Mouse (Mus musculus): ENCODE results near the gene Arhgap27. TPM values are rescaled to one million over a fixed set of nuclear protein-coding genes. Genes with fewer than 3 reads are reported as not detected.

The Arhgap27 gene
- total RNA-seq, 2 experiments from 2014 or later = 11.9 to 15.1 TPM

DNA sequence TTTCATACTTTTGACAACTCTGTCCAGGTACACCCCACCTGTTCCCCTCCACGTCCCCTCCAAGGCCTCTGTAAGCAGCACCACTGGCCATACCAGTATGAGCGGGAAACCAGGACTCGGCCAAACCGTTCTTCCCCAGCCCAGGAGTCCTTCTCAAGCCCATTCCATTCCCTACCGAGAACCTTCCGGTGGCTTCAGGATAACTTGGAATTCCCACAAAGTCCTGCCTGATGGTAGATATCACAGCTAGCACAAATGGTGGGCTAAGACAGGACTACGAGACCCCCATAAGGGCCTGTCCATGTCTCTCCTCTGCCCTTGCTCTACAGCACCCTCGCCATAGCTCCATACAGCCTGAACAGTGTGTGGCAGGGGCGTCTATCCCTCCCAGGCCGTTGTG is 5.8 kb downstream of the Arhgap27 start:
- no peak for DNase-seq (ENCODE audit: low spot score in 2 of 2)

DNA sequence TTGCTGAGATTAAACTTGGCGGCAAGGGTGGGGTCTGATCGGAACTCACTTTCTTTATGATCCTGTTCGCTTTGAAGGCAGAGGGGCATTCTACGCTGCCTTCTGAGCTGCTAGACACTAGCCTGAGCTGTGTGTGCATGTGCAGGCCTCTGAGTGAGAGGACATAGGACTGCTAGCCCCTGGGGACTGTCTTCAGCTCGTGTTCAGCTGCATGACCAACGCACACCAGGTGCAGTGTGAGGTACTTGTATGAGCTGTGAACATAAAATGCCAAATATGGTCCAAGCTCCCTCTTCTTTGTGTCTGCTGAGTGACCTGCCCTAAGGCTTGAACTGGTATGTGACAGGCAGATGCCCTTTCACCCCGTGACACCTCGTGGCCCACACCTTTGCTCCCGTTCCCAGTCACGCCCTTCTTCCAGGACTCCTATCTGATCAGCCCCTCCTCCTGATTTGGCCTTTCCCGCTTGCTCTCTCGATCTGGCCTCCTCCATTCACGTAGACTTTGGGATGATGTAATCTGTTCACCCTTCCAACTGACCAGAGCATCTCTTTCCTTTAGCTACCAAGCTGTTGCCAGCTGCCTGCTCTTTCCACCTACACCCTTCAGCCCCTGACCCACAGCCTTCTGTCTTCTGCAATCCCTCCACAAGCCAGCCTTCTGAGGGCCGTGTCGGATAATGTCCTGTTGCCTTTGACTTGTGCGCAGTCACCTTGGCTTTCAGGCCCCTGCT is 6.4 kb downstream of the Arhgap27 start:
- DNase-seq (ENCODE audit: low spot score in 2 of 2) = no peak

DNA sequence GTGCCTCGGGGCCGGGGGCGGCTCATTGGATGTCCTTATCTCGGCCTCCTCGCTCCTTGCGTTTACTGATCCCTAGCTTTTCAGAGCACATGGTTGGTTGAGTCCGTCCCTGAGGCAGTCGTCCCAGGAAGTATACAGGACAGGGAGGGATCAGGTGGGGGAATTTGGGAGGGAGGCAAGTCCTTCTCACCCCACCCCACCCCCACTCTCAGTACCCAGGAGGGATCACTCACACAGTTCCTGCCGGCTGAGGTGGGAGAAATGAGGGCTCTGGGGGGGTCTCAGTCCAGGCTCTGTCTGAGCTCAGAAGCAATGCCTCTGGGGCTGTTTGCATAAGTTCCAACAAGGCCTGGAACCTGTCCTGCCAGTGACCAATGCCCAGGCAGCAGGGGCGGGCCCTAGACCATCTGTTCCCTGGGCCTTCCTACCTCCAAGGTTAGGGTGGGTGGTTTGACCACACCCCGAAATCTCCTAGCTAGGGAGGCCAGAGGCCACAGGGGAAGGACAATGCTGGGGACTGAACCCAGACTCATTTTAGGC is 7.4 kb downstream of the Arhgap27 start:
- no peak for DNase-seq (ENCODE audit: low spot score in 2 of 2)

DNA sequence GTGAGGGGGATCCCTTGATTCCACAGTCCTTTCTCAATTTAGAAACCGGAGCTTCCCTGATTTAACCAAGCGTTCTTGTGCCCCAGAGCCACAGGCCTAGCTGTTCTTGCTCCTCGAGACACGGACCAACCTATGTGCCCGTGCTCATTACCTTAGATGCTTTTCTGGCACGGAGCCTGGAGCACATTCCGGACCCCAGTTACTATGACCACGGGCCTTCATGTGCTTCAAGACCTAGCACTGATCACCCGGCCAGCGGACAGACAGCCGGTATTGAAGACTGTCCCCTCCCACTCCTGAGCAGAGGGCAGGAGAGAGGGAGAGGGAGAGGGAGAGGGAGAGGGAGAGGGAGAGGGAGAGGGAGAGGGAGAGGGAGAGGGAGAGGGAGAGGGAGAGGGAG is 8.2 kb downstream of the Arhgap27 start:
- no peak for DNase-seq (ENCODE audit: low spot score in 2 of 2)

DNA sequence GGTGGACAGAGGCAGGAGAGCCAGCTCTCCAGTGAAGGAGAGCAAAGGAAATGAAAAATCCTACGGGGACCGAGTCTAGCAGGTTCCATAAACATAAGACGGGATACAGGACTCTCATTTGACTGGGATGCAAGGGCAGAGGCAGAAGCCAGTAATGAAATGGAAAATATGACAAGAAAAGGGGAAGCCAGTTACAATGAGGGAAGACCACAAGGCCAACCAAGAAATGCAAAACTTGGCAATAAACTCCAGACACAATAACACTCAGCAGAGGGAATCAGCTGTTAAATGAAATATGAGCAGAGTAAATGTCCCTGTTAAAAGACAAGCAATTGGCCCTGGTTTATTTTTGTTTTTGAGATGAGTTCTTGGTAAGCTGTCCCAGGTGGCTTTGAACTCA is 9.5 kb downstream of the Arhgap27 start:
- no peak for DNase-seq (ENCODE audit: low spot score in 2 of 2)

DNA sequence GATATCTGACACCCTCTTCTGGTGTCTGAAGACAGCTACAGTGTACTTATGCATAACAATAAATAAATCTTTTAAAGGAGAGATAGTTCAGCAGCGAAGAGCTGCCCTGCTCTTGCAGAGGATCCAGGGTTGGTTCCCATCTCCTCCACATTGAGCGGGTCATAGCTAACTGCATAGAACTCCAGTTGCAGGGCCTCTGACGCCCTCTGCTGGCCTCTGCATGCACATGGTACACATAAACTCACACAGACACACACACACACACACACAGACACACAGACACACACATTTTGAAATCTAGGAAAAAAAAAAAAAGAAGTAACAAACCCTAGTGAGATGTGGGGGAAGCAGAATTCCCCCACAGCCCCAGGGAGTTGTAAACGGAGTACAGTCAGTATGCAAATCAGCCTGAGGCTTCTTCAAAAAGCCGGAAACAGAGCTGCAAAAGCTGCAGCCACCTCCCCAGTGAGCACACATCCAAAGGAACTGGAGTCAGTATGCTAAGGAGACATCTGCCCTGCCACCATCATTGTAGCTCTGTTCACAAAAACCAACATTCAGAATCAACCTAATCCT is 11.2 kb downstream of the Arhgap27 start:
- DNase-seq (ENCODE audit: low spot score in 2 of 2) = no peak

DNA sequence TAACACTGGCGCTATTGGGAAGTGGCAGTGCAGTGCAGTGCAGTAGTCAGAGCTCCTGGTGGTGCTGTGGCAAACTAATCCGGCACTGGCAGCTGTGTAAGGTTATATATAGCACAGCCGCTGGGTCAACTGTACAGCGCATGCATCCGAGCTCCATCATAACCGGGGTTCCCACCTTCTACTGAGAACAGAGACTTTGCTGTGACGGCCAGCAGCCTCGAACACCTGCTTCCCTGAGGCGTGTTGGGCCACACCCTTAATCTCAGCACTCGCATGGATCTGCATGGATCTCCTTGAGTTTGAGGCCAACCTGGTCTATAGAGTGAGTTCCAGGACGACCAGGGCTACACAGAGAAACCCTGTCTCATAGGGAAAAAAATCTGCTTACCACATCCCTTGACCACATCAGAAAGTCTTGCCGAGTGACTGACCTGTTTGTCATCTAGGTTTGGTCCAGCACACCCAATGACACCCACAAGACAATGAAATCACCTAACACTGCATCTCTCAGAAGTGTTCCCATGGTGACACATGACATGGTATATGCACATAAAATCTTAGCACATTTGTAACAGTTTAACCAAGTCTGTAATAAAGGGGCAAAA is 12.7 kb downstream of the Arhgap27 start:
- DNase-seq (ENCODE audit: low spot score in 2 of 2) = no peak

DNA sequence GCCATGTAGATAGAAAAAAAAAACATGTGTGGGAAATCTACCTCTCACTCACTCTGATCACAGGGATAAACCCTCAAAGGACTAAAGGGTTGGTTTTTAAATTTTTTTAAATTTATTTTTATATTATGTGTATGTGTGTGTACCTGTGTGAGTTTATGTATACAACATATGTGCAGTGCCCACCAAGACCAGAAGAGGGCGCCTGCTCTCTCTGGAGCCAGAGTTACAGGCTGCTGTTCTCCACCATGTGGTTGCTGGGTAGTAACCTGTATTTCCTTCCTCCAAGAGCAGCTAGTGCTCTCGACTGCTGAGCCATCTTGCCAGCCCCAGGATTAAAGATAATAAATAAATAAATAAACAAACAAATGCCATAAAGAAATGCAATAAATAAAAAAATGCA is 13.8 kb downstream of the Arhgap27 start:
- DNase-seq (ENCODE audit: low spot score in 2 of 2) = no peak

DNA sequence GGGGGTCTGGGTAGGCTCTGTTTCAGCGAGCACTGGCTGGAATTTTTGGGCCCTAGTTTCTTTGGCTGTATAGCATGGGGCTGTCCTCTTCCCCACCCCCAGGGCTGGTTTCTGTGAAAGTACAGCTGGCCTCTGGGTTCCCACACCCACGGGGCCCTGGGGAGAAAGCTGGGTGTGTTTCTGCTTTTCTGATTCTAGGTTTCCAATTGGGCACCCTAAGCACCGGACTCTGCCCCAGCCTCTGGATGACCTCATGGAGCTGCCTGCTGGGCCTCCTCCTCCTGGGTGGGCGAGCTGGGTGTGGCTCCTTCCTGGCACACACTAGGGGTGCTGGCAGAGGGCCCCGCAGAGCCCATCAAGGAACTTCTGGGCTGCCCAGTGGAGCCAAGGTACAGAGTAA is 16.8 kb downstream of the Arhgap27 start:
- DNase-seq (ENCODE audit: low spot score in 2 of 2) = no peak

DNA sequence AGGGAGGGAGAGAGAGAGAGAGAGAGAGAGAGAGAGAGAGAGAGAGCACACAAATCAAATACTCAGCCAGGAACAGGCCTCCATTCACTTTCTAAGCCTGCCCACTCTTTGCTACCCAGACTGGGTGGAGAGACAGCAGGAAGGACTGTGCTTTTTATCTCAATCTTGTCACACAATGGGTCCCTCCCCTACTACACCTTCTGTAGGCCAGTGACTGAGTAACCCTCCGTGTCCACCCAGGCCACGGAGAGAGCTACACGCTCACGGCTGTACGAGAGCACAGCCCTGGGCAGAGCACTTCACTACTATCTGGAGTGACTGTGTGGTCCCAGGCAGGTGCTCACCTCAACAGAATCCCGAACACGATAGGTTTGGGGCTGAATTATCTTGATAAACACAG is 17.3 kb downstream of the Arhgap27 start:
- no peak for DNase-seq (ENCODE audit: low spot score in 2 of 2)

DNA sequence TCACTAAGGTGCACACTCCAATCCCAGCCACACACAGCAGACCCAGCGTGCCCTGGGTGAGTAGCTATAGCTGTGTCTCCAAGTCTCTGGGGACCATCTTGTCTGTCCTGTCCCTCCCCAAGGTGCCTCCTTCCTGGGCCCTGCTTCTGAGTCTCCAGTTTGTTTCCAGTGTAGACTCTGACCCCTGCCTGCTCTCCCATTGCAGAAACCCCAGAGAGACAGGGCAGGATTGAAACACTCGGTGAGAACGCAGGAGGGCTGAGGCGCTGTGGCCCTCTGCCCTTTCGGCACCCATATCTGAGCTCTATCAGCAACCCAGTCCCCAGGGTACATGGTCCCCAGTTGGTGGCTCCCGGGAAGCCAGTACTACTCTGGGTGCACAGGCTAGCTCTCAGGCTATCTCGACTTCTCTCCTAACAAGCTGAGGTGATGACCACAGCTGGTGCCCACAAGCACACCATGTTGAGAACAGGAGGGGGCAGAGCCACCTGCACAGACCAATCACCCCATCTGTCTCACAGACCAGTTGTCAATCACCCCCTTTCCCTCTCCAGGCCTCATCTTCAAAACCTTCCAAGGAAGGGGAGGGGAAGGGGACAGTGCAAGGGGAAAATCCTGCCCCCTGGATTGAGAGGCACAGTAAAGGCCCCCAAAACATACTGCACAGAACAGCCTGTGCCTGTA is 17.9 kb downstream of the Arhgap27 start:
- DNase-seq (ENCODE audit: low spot score in 2 of 2) = no peak

DNA sequence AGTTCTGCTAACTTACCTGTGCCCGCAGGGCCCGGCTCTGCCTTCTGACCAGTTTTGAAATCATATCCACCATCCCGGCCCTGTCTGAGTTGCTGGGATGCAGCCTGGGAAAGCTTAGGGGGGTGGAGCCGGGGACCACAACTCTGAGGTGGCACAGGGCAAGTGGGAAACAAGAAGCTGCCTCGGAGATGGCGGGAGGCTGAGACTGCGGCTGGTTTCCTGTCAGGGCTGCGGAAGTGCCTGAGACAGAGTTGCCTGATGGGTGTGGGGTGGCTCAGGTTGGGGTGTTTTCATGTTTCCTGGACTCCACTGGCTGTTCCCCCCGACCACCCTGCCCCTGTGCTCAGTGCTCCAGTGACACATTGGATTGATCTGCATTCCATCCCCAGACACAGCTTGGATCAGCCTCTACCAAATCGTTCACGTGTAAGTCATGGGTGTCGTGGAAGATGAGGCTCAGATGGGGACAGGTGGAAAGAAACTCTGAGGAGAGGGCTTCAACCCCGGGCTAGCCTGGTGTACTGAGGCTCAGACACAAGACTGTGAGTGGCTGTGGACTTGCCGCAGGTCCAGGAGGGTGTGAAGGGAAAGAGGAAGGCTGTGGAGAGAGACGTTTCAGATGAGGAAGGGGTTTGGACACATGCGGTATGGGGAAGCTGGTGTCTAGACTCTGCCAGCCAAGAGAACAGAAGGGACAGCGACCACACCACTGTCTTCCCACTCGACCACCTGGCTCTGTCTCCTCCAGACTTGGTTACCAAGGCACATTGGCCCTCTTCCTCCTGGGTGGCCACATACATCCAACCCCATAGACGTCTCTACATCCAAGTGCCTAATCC is 18.8 kb downstream of the Arhgap27 start:
- no peak for DNase-seq (ENCODE audit: low spot score in 2 of 2)

DNA sequence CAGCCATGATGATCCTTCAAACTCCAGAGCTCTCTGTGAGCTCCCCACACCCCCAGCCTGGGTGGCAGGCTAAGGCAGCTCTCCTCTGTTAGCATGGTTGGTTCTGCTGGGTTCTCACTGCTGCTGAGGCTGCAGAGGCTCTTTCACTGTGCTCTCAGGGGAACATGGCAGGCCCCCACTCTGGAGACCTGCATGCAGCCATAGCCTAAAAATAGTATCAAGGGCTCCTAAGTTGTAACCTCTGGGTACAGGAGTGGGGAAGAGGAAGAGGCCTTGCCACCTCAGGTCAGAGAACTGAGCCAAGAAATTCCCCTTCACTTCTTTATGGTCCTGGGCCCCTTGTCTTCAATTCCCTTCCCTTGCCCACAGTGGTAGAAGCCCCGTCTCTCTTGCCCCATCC is 19.6 kb downstream of the Arhgap27 start:
- no peak for DNase-seq (ENCODE audit: low spot score in 2 of 2)

DNA sequence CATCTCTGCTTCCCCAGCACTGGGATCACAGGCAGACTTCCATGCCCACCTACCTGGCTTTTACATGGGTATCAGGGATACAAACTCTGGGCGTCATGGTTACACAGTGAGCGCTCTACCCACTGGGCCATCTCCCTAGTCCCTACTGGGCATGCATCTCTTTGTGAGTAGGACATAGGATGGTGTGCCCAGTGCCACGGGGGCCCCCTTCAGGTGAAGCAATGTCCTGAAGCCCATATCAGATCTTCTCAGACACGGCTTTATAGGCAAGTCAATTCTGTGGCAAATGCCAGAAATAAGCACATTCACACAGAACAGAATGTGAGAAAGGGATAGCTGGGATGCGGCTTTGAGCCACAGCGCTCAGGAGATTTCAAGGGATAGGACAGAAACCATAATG is 20.4 kb downstream of the Arhgap27 start:
- no peak for DNase-seq (ENCODE audit: low spot score in 2 of 2)

DNA sequence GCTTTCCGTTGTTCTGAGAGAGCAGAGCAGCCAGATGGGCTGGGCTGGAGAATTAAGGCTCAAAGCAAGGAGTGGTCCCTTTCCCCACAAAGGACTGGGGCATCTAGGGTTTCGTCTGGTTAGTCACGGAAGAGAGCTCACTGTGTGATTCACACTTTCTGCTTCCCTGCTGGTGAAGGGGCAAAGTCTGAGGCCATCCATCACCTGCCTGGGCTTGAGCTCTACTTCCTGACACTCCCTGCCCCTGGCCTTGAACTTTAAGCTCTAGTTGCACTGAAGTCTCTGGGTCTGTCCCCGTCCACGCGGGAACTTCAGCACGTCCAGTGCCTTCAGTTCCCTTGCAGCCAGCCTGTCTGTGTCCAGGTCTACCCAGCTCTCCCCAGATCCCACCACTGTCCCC is 22.8 kb downstream of the Arhgap27 start:
- DNase-seq (ENCODE audit: low spot score in 2 of 2) = no peak

DNA sequence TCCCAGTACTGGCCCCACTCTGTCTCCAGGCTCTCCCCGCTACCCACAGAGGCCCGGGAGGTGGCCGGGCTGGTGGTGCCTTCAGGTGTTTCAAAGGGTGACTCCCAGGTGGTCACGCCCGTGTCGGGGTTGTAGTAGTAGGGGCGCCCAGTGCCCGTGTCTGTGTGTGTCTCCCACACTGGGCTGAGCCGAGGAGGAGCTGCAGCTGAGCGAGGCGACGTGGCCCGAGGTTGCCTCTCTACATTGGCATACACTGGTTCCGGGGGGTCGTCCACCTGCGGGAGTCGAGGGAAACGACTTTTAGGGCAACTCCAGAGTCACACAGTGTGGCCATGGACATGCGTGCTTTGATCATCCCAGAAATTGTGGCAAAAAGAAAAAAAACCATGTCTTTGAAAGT is 23.4 kb downstream of the Arhgap27 start:
- no peak for DNase-seq (ENCODE audit: low spot score in 2 of 2)

DNA sequence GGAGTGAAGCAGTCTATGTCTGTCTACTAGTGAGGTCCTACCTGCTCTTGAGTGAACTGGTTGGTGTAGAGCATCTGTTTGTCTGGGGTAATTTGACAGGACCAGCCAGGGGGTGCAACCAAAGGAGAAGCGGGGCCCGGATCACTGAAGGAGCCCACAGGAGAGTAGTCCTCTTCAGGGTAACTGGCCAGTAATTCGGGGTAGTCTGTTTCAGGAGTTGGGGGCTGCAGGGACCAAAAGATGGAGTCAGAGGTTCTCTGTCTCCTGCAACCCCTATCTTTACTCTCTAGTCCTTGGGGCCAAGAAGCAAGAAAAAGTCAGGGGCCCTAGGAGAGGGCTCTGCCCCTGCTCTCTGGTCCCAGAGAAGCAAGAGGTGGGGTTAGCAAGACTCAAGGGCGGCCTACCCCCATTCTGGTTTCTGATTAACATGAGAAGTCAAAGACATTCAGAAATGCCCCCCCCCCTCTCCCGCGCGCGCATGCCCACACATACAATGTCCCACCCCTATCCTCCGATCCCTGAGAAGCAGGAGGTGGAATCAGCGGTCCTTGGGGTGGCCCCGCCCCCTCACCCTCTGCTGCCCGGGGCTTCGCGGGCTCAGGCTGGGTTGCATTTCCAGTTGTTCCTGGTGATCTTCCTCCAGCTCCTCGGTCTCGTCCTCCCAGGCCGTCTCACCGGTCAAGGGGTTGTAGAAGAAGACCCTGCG is 23.9 kb downstream of the Arhgap27 start:
- no peak for DNase-seq (ENCODE audit: low spot score in 2 of 2)

DNA sequence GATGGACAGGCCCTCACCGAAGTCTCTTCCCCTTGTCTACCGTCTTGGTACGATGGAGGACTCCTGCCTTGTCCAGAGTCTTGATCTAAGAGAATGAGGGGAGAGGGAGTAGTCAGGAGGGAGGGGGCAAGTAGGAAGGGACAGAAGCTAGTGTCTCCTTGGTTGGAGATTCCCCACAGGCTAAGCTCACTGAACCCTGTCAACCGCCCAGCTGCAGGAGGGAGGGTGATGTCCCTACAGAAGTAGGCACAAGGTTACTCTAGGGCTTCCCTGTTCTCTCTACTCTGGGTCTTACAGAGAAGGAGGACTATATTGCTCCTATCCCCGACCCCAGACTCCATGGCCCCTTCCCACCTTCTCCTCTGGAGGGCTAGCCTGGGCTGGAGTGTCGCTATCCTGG is 24.8 kb downstream of the Arhgap27 start:
- DNase-seq (ENCODE audit: low spot score in 2 of 2) = no peak

DNA sequence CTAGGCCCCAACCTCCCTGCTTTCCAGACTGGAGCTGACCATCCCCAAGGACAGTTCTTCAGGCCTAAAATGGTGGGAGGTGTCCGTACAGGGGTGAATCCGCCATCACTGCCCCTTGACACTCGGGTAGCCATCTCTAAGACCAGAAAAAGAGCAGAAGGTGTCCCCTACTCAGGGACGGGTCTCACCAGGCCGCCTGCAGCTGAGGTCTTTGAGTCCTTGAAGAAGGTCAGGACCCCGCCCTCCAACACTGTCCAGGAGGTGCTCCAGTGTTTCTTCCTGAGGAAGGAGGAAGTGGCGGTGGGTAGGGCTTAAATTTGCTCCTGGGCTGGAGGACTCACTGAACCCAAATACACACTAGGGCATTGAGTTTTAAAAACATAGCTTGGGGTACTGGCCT is 25.4 kb downstream of the Arhgap27 start:
- no peak for DNase-seq (ENCODE audit: low spot score in 2 of 2)

DNA sequence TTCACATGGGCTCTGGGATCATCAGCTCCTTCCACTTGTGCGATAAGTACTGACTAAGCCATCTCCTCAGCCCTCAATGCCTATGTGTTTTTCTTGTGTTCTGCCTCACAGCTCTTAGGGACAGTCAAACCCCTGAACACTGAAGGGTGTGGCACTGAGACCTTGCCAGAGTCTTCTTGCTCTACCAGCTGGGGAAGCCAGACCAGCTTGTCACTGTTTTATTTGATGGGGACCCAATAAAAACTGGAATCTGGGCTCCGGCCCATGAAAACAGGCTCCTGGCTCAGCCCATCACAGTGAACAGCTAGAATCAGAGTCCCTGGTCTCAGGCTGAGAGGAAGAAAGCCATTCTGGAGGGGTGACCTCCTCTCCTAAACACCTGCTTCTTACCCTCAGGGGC is 26.3 kb downstream of the Arhgap27 start:
- no peak for DNase-seq (ENCODE audit: low spot score in 2 of 2)
